Mouse (Mus musculus): ENCODE data around the gene Gm28043.
A peak's percentile ranks its signal among the peaks of the same experiment; 100 is the strongest.

Gene Gm28043

GRCm38 (mm10) chr17:29681669-29682068 is 67.0 kb downstream of the Gm28043 start:
- no peak for DNase-seq

GRCm38 (mm10) chr17:29682261-29682660 is 67.6 kb downstream of the Gm28043 start:
- no peak for DNase-seq

GRCm38 (mm10) chr17:29683127-29683526 is 68.5 kb downstream of the Gm28043 start:
- DNase-seq = no peak

- DNase-seq = no peak
Observed at GRCm38 (mm10) chr17:29684275-29684674, 69.6 kb downstream of the Gm28043 start.

GRCm38 (mm10) chr17:29686771-29687170 is 72.1 kb downstream of the Gm28043 start:
- no peak for DNase-seq

GRCm38 (mm10) chr17:29687373-29687772 is 72.7 kb downstream of the Gm28043 start:
- DNase-seq = no peak

GRCm38 (mm10) chr17:29688610-29689009 is 73.9 kb downstream of the Gm28043 start:
- no peak for DNase-seq

- no peak for DNase-seq
Observed at GRCm38 (mm10) chr17:29690257-29690656, 75.6 kb downstream of the Gm28043 start.

GRCm38 (mm10) chr17:29692827-29693226 is 78.2 kb downstream of the Gm28043 start:
- no peak for DNase-seq

- DNase-seq = no peak
Observed at GRCm38 (mm10) chr17:29693571-29693970, 78.9 kb downstream of the Gm28043 start.

GRCm38 (mm10) chr17:29694516-29694915 is 79.8 kb downstream of the Gm28043 start:
- no peak for DNase-seq

GRCm38 (mm10) chr17:29696940-29697339 is 82.3 kb downstream of the Gm28043 start:
- DNase-seq = no peak

GRCm38 (mm10) chr17:29698421-29698820 is 83.7 kb downstream of the Gm28043 start:
- no peak for DNase-seq

GRCm38 (mm10) chr17:29700573-29700972 is 85.9 kb downstream of the Gm28043 start:
- no peak for DNase-seq

- DNase-seq = no peak
Observed at GRCm38 (mm10) chr17:29702938-29703710, 88.4 kb downstream of the Gm28043 start.

- peak; percentile 45 to 68 for DNase-seq
Observed at GRCm38 (mm10) chr17:29704781-29705180, 90.1 kb downstream of the Gm28043 start.

- no peak for DNase-seq
Observed at GRCm38 (mm10) chr17:29705881-29706280, 91.2 kb downstream of the Gm28043 start.

- DNase-seq = no peak
Observed at GRCm38 (mm10) chr17:29706981-29707545, 92.4 kb downstream of the Gm28043 start.

GRCm38 (mm10) chr17:29708783-29709182 is 94.1 kb downstream of the Gm28043 start:
- no peak for DNase-seq

- no peak for DNase-seq
Observed at GRCm38 (mm10) chr17:29710562-29711044, 95.9 kb downstream of the Gm28043 start.

GRCm38 (mm10) chr17:29711076-29711744 is 96.5 kb downstream of the Gm28043 start:
- no peak for DNase-seq

GRCm38 (mm10) chr17:29711745-29712431 is 97.2 kb downstream of the Gm28043 start:
- no peak for DNase-seq

GRCm38 (mm10) chr17:29712565-29712964 is 97.9 kb downstream of the Gm28043 start:
- no peak for DNase-seq

Measured in spleen, adult 18-20 months (tissue).